Mouse (Mus musculus) olfactory bulb, adult 2 months (tissue): ENCODE results near the gene Zbtb8b.

Experiments used
- CTCF ChIP-seq: fragments of 200-500 bp; IDR thresholded peaks from 2 replicates; pipeline ENCODE4 v1.5.1; 2012; ENCODE audit warnings: low read depth, mild to moderate bottlenecking, low read length, moderate library complexity; ENCODE audit not compliant: insufficient read depth
- POLR2A ChIP-seq: fragments of 200-500 bp; IDR thresholded peaks from 2 replicates; pipeline ENCODE4 v1.6.1; 2012; ENCODE audit warnings: mild to moderate bottlenecking, low read depth, low read length, moderate library complexity; ENCODE audit not compliant: insufficient read depth

- TF ChIP-seq CTCF, result no peak
- no peak for TF ChIP-seq POLR2A
These were observed 7.3 kb upstream of the Zbtb8b start for GRCm38 (mm10) chr4:129447778-129448563.
